Mouse (Mus musculus) lung, adult 10 weeks (tissue): ENCODE results near the gene Espnl. TPM values are rescaled to one million over a fixed set of nuclear protein-coding genes. Genes with fewer than 3 reads are reported as not detected.

Source experiments
- polyA plus RNA-seq: library from polyadenylated mRNA; stranded (reverse); fragments of 350-450 nt; fragmentation: Illumina TruSeq; extraction: RNeasy Lipid Tissue Mini Kit (QIAGEN cat#74804); gene quantifications from one replicate; pipeline ENCODE4 v1.2.3, GENCODE M21; 2014; ENCODE audit warnings: low read depth, low replicate concordance; ENCODE audit not compliant: insufficient read depth

Gene Espnl
- polyA plus RNA-seq = 0.08 TPM

GRCm38 (mm10) chr1:91321760-91322438 is at the start of gene Espnl:
Gene Espnl, plus strand, starts transcription at chr1:91322075.

GRCm38 (mm10) chr1:91297799-91298744 is 23.8 kb upstream of the Espnl start, which contains the start of gene Scly:
Gene Scly, plus strand, starts transcription at chr1:91298338.

GRCm38 (mm10) chr1:91350841-91351240 is 29.0 kb downstream of the Espnl start, which contains the start of gene Klhl30:
Gene Klhl30, plus strand, starts transcription at chr1:91351016.

GRCm38 (mm10) chr1:91366215-91367108 is 44.6 kb downstream of the Espnl start, which contains the start of gene Erfe:
Gene Erfe, plus strand, starts transcription at chr1:91366430.

Other genes with a start within 250 kb of the Espnl start
- gene Rbm44, start 177.0 kb upstream of the Espnl start, polyA plus RNA-seq = not detected
- gene Ramp1, start 142.3 kb upstream of the Espnl start, polyA plus RNA-seq = 32.9 TPM
- gene Ube2f, start 71.8 kb upstream of the Espnl start, polyA plus RNA-seq = 38.3 TPM
- gene Scly, start 23.7 kb upstream of the Espnl start, polyA plus RNA-seq = 14.3 TPM
- gene Klhl30, start 28.9 kb downstream of the Espnl start, polyA plus RNA-seq = 0.38 TPM
- 0.11 TPM for gene Erfe, start 44.4 kb downstream of the Espnl start, polyA plus RNA-seq
- 67.9 TPM for gene Ilkap, start 76.7 kb downstream of the Espnl start, polyA plus RNA-seq
- gene Hes6, start 92.0 kb downstream of the Espnl start, polyA plus RNA-seq = 36.2 TPM
- 2.2 TPM for gene Per2, start 137.2 kb downstream of the Espnl start, polyA plus RNA-seq
- 17.5 TPM for gene Traf3ip1, start 172.6 kb downstream of the Espnl start, polyA plus RNA-seq
- gene Asb1, start 218.5 kb downstream of the Espnl start, polyA plus RNA-seq = 6.1 TPM